Mouse (Mus musculus) stomach, postnatal 0 days (tissue): ENCODE results near the gene Ccdc167. TPM values are rescaled to one million over a fixed set of nuclear protein-coding genes. Genes with fewer than 3 reads are reported as not detected.

ENCODE experiments used
- ATAC-seq: fragments of 200-750 bp; cut with Nextera tagmentation; 2 replicates; pipeline ENCODE4 v1.8.0; 2017; ENCODE audit not compliant: low FRiP score, low TSS enrichment
- DNase-seq: peaks from one replicate; pipeline ENCODE4 v3.0.0-alpha.2; 2016; ENCODE audit warnings: low spot score
- H3K27ac ChIP-seq: fragments of 300-500 bp; sonication (generic); replicated peaks from 2 replicates; pipeline ENCODE4 v1.5.1; 2014; ENCODE audit warnings: mild to moderate bottlenecking, control low read depth
- H3K27me3 ChIP-seq: fragments of 300-500 bp; sonication (generic); 2 replicates; pipeline ENCODE4 v1.6.1; 2014; ENCODE audit warnings: low read length; ENCODE audit not compliant: control insufficient read depth, insufficient read depth
- H3K36me3 ChIP-seq: fragments of 300-500 bp; sonication (generic); 2 replicates; pipeline ENCODE4 v1.6.1; 2014; ENCODE audit warnings: low read length, mixed read lengths; ENCODE audit not compliant: control insufficient read depth, insufficient read depth
- H3K4me1 ChIP-seq: fragments of 300-500 bp; sonication (generic); replicated peaks from 2 replicates; pipeline ENCODE4 v1.6.1; 2014; ENCODE audit warnings: antibody characterized with exemption; ENCODE audit not compliant: control insufficient read depth, insufficient read depth
- H3K4me2 ChIP-seq: fragments of 300-500 bp; sonication (generic); replicated peaks from 2 replicates; pipeline ENCODE4 v1.6.1; 2014; ENCODE audit warnings: low read depth, mild to moderate bottlenecking, control low read depth, moderate library complexity
- H3K4me3 ChIP-seq: fragments of 300-500 bp; sonication (generic); 2 replicates; pipeline ENCODE4 v1.5.1; 2014; ENCODE audit warnings: low read depth, low read length, control low read depth
- H3K9ac ChIP-seq: fragments of 300-500 bp; sonication (generic); 2 replicates; pipeline ENCODE4 v1.6.1; 2014; ENCODE audit warnings: mild to moderate bottlenecking, low read length, control low read depth, mixed read lengths
- H3K9me3 ChIP-seq: fragments of 300-500 bp; sonication (generic); 2 replicates; pipeline ENCODE4 v1.6.1; 2016; ENCODE audit warnings: low read length; ENCODE audit not compliant: control insufficient read depth
- CTCF ChIP-seq: IDR thresholded peaks from 2 replicates; pipeline ENCODE4 v1.5.1; 2016; ENCODE audit warnings: antibody characterized with exemption, low read depth, mild to moderate bottlenecking, moderate library complexity
- EP300 ChIP-seq: optimal IDR thresholded peaks from 2 replicates; pipeline ENCODE3; 2016; ENCODE audit warnings: antibody characterized with exemption
- WGBS: fragments of 180-500 bp; shearing (Covaris S2); extraction: QIAGEN DNeasy Blood & Tissue Kit; methylation state at CpG from one replicate; pipeline ENCODE4 v1.1.7; 2014; 5-methylcytosine and 5-hydroxymethylcytosine counted together
- polyA plus RNA-seq: library from polyadenylated mRNA; unstranded; fragments of >200 nt; fragmentation: Nextera tagmentation; extraction: Ambion mirVana; gene quantifications from 2 replicates; pipeline ENCODE4 v1.2.1, GENCODE M21; 2015

Gene Ccdc167
- polyA plus RNA-seq, 1 experiment from 2014 or later, result 8.6 TPM

GRCm38 (mm10) chr17:29704781-29705180, 12.1 kb downstream of the Ccdc167 start:
- Histone ChIP-seq H3K36me3 (peaks cover 16% of the 10 kb centered on the region), H3K4me2 (no peak overlapping the region), H3K27ac (no peak overlapping the region), H3K9me3 (no peaks in the 10 kb centered on the region), H3K4me1 (no peaks in the 10 kb centered on the region), H3K9ac (no peak overlapping the region), H3K27me3 (no peaks in the 10 kb centered on the region), H3K4me3 (no peak overlapping the region)
- DNase-seq (peak; percentile 64), ATAC-seq (peak; percentile 51)
- TF ChIP-seq CTCF (peak; percentile 89), EP300 (no peak)
- WGBS, result 34% methylated on average over 3 of the region's 3 CpGs

- no peak overlapping the region for H3K9ac ChIP-seq
- ATAC-seq, result no peak
- H3K4me1 ChIP-seq, result no peaks in the 10 kb centered on the region
- H3K4me2 ChIP-seq, result no peak overlapping the region
- 82% methylated on average over 4 of the region's 4 CpGs for WGBS
- no peaks in the 10 kb centered on the region for H3K27me3 ChIP-seq
- H3K4me3 ChIP-seq, result no peak overlapping the region
- no peak overlapping the region for H3K27ac ChIP-seq
- TF ChIP-seq CTCF, result no peak
- no peak for TF ChIP-seq EP300
- DNase-seq, result no peak
- H3K9me3 ChIP-seq, result no peaks in the 10 kb centered on the region
- H3K36me3 ChIP-seq, result peaks cover 30% of the 10 kb centered on the region
Observed at GRCm38 (mm10) chr17:29702938-29703710, 13.7 kb downstream of the Ccdc167 start.

- Histone ChIP-seq H3K4me2 (no peak overlapping the region), H3K9me3 (no peaks in the 10 kb centered on the region), H3K36me3 (peaks cover 41% of the 10 kb centered on the region), H3K4me1 (no peaks in the 10 kb centered on the region), H3K27ac (no peak overlapping the region), H3K4me3 (no peak overlapping the region), H3K27me3 (no peaks in the 10 kb centered on the region), H3K9ac (no peak overlapping the region)
- WGBS, result 95% methylated on average over 7 of the region's 7 CpGs
- DNase-seq, result no peak
- TF ChIP-seq CTCF, result no peak
- TF ChIP-seq EP300, result no peak
- no peak for ATAC-seq
Observed at GRCm38 (mm10) chr17:29700573-29700972, 16.3 kb downstream of the Ccdc167 start.

GRCm38 (mm10) chr17:29698421-29698820, 18.4 kb downstream of the Ccdc167 start:
- H3K36me3 ChIP-seq, result peaks cover 57% of the 10 kb centered on the region
- H3K9ac ChIP-seq, result no peak overlapping the region
- TF ChIP-seq CTCF (no peak), EP300 (no peak)
- no peak for ATAC-seq
- H3K27ac ChIP-seq, result no peak overlapping the region
- no peaks in the 10 kb centered on the region for H3K27me3 ChIP-seq
- no peaks in the 10 kb centered on the region for H3K4me1 ChIP-seq
- H3K4me2 ChIP-seq, result no peak overlapping the region
- DNase-seq, result no peak
- H3K9me3 ChIP-seq, result no peaks in the 10 kb centered on the region
- 90% methylated on average over 6 of the region's 6 CpGs for WGBS
- H3K4me3 ChIP-seq, result no peak overlapping the region

GRCm38 (mm10) chr17:29696940-29697339, 19.9 kb downstream of the Ccdc167 start:
- Histone ChIP-seq H3K4me1 (no peaks in the 10 kb centered on the region), H3K36me3 (peaks cover 54% of the 10 kb centered on the region), H3K4me3 (no peak overlapping the region), H3K27me3 (no peaks in the 10 kb centered on the region), H3K27ac (no peak overlapping the region), H3K9ac (no peak overlapping the region), H3K9me3 (no peaks in the 10 kb centered on the region), H3K4me2 (no peak overlapping the region)
- TF ChIP-seq CTCF (no peak), EP300 (no peak)
- 92% methylated on average over 8 of the region's 8 CpGs for WGBS
- ATAC-seq, result no peak
- no peak for DNase-seq

- no peak overlapping the region for H3K4me2 ChIP-seq
- H3K4me1 ChIP-seq, result no peaks in the 10 kb centered on the region
- H3K27ac ChIP-seq, result no peak overlapping the region
- no peak overlapping the region for H3K9ac ChIP-seq
- no peaks in the 10 kb centered on the region for H3K9me3 ChIP-seq
- no peak for ATAC-seq
- H3K36me3 ChIP-seq, result peaks cover 43% of the 10 kb centered on the region
- no peaks in the 10 kb centered on the region for H3K27me3 ChIP-seq
- H3K4me3 ChIP-seq, result no peak overlapping the region
- no peak for DNase-seq
- no peak for TF ChIP-seq CTCF
- 77% methylated on average over 4 of the region's 4 CpGs for WGBS
Observed at GRCm38 (mm10) chr17:29694516-29694915, 22.3 kb downstream of the Ccdc167 start.
